Mouse (Mus musculus): ENCODE measurements around the gene Gm13090. TPM values are rescaled to one million over a fixed set of nuclear protein-coding genes. Genes with fewer than 3 reads are reported as not detected.

Gm13090 gene
- not detected in 4 replicates for total RNA-seq (2023; ENCODE audit: inconsistent age)

GRCm38 (mm10) chr4:151089270-151089669, at the start of gene Gm13090:
Gene Gm13090, plus strand, starts transcription at chr4:151089570.

GRCm38 (mm10) chr4:151044037-151044943, 45.1 kb upstream of the Gm13090 start, which contains the start of gene Per3:
Gene Per3, minus strand, starts transcription at chr4:151044665.

GRCm38 (mm10) chr4:151057347-151058321, 31.7 kb upstream of the Gm13090 start, which contains the start of gene Vamp3:
Gene Vamp3, minus strand, starts transcription at chr4:151057963.

Other genes with a start within 250 kb of the Gm13090 start
- gene Errfi1, start 235.7 kb upstream of the Gm13090 start, total RNA-seq (2023; ENCODE audit: inconsistent age), result 7.6 to 14.2 TPM (median 10.0 TPM) in 4 replicates
- gene Park7, start 175.1 kb upstream of the Gm13090 start, total RNA-seq (2023; ENCODE audit: inconsistent age), result 113 to 140 TPM (median 119 TPM) in 4 replicates
- gene Tnfrsf9, start 175.0 kb upstream of the Gm13090 start, total RNA-seq (2023; ENCODE audit: inconsistent age), result 0.32 to 3.4 TPM in 2 of 4 replicates, not detected in the others
- not detected in 4 replicates for gene Uts2, start 92.5 kb upstream of the Gm13090 start, total RNA-seq (2023; ENCODE audit: inconsistent age)
- 3.0 to 4.3 TPM (median 3.4 TPM) in 4 replicates for gene Per3, start 44.9 kb upstream of the Gm13090 start, total RNA-seq (2023; ENCODE audit: inconsistent age)
- gene Vamp3, start 31.6 kb upstream of the Gm13090 start, total RNA-seq (2023; ENCODE audit: inconsistent age), result 66.2 to 75.1 TPM (median 70.2 TPM) in 4 replicates